In genomic region chr12:99341751-99342150, GRCm38 (mm10) we compare ENCODE assay signal across 14 mouse cellular contexts.
DNase-seq lines count a peak whose midpoint lies in the region; ATAC-seq and TF ChIP-seq lines count a peak whose summit lies in the region.
"Had no signal": no experiment of that assay in that cellular context is flagged by ENCODE, and none has a peak within 500 bp of the region (broad histone marks: within the 10 kb centered on the region; RNA-seq: fewer than 3 reads in every experiment).

No protein-coding gene starts in this region.

- H3K4me1 ChIP-seq in midbrain, embryonic 10.5 days, result peaks cover 95% of the 10 kb centered on the region
- peaks cover 52% of the 10 kb centered on the region for H3K4me1 ChIP-seq in midbrain, embryonic 11.5 days (ENCODE audit: control insufficient read depth, insufficient read depth, low read length)
- peaks cover 79% of the 10 kb centered on the region for H3K4me1 ChIP-seq in forebrain, embryonic 12.5 days
- peaks cover 60% of the 10 kb centered on the region for H3K4me1 ChIP-seq in hindbrain, embryonic 14.5 days (replicated peaks; ENCODE audit: control insufficient read depth, insufficient read depth, low read length)
- peaks cover 22% of the 10 kb centered on the region for H3K4me1 ChIP-seq in olfactory bulb, adult 2 months (ENCODE audit: control insufficient read depth, insufficient read depth, low read length)

- no peak overlapping the region for H3K9ac ChIP-seq in midbrain, embryonic 11.5 days (ENCODE audit: low read length)
- no peak overlapping the region for H3K9ac ChIP-seq in forebrain, embryonic 12.5 days
- no peak overlapping the region for H3K9ac ChIP-seq in hindbrain, embryonic 14.5 days

- peak overlapping the region; percentile 84 for H3K27ac ChIP-seq in midbrain, embryonic 10.5 days (replicated peaks)
- no peak overlapping the region; the same call in 1 of the 2 replicates for H3K27ac ChIP-seq in midbrain, embryonic 11.5 days (ENCODE audit: low read depth, low read length)
- peak overlapping the region; percentile 33; the same call in 1 of the 2 replicates for H3K27ac ChIP-seq in forebrain, embryonic 12.5 days
- peak overlapping the region; percentile 94 for H3K27ac ChIP-seq in hindbrain, embryonic 14.5 days
- H3K27ac ChIP-seq in olfactory bulb, adult 2 months (ENCODE audit: insufficient read depth, low read depth, low read length), result 0 out of 2 replicates have a peak overlapping the region, but pooled peaks have one; percentile 15
- H3K27ac ChIP-seq: macrophage had no signal

- no peak overlapping the region for H3K4me3 ChIP-seq in midbrain, embryonic 10.5 days
- H3K4me3 ChIP-seq in midbrain, embryonic 11.5 days (ENCODE audit: low read depth, low read length), result no peak overlapping the region
- H3K4me3 ChIP-seq in forebrain, embryonic 12.5 days (replicated peaks), result no peak overlapping the region
- H3K4me3 ChIP-seq in hindbrain, embryonic 14.5 days (replicated peaks; ENCODE audit: low read length), result no peak overlapping the region
- H3K4me3 ChIP-seq in olfactory bulb, adult 2 months (ENCODE audit: insufficient read depth, low read depth, low read length), result no peak overlapping the region

- H3K9me3 ChIP-seq in midbrain, embryonic 10.5 days (replicated peaks), result no peaks in the 10 kb centered on the region
- no peaks in the 10 kb centered on the region for H3K9me3 ChIP-seq in midbrain, embryonic 11.5 days (ENCODE audit: control insufficient read depth, low read length)
- H3K9me3 ChIP-seq in forebrain, embryonic 12.5 days, result no peaks in the 10 kb centered on the region
- H3K9me3 ChIP-seq in hindbrain, embryonic 14.5 days (ENCODE audit: control insufficient read depth, low read length), result no peaks in the 10 kb centered on the region

- ATAC-seq in midbrain, embryonic 11.5 days (ENCODE audit: low FRiP score), result no peak
- no peak for ATAC-seq in forebrain, embryonic 12.5 days (ENCODE audit: low FRiP score)
- ATAC-seq in hindbrain, embryonic 14.5 days (ENCODE audit: low FRiP score), result no peak

- no peak for DNase-seq in midbrain, embryonic 10.5 days (ENCODE audit: low spot score)
- DNase-seq in midbrain, embryonic 11.5 days (ENCODE audit: low spot score, missing footprints), result no peak
- no peak for DNase-seq in hindbrain, embryonic 14.5 days (ENCODE audit: low spot score)
- DNase-seq in B cell, adult 2 months, result no peak
- no peak for DNase-seq in thymus, postnatal 36 days
- DNase-seq: adrenal gland, postnatal 10 days; heart, adult 18-20 months; heart, postnatal 4 days; kidney, adult 9 months; layer of hippocampus, postnatal 36 days; liver had no signal

- 34% methylated on average over 7 of the region's 7 CpGs for WGBS in midbrain, embryonic 10.5 days
- 21% methylated on average over 7 of the region's 7 CpGs for WGBS in midbrain, embryonic 11.5 days
- WGBS in forebrain, embryonic 12.5 days, result 18% methylated on average over 7 of the region's 7 CpGs
- WGBS in hindbrain, embryonic 14.5 days, result 30% methylated on average over 7 of the region's 7 CpGs
- 21% methylated on average over 7 of the region's 7 CpGs for WGBS in olfactory bulb, adult 2 months

- H3K4me2 ChIP-seq in midbrain, embryonic 11.5 days, result no peak overlapping the region
- no peak overlapping the region for H3K4me2 ChIP-seq in forebrain, embryonic 12.5 days
- H3K4me2 ChIP-seq in hindbrain, embryonic 14.5 days (replicated peaks), result no peak overlapping the region

- no peaks in the 10 kb centered on the region for H3K27me3 ChIP-seq in midbrain, embryonic 10.5 days (ENCODE audit: low read depth, poor library complexity, severe bottlenecking)
- no peaks in the 10 kb centered on the region for H3K27me3 ChIP-seq in midbrain, embryonic 11.5 days (ENCODE audit: control insufficient read depth, insufficient read depth, low read length)
- no peaks in the 10 kb centered on the region for H3K27me3 ChIP-seq in forebrain, embryonic 12.5 days
- H3K27me3 ChIP-seq in hindbrain, embryonic 14.5 days (ENCODE audit: control insufficient read depth, insufficient read depth, low read length), result no peaks in the 10 kb centered on the region

- peaks cover 26% of the 10 kb centered on the region for H3K36me3 ChIP-seq in midbrain, embryonic 10.5 days
- H3K36me3 ChIP-seq in midbrain, embryonic 11.5 days (ENCODE audit: control insufficient read depth, insufficient read depth, low read length), result no peaks in the 10 kb centered on the region
- H3K36me3 ChIP-seq in forebrain, embryonic 12.5 days (replicated peaks), result peaks cover 5% of the 10 kb centered on the region; the same call in 1 of the 2 replicates
- H3K36me3 ChIP-seq in hindbrain, embryonic 14.5 days (replicated peaks; ENCODE audit: control insufficient read depth, insufficient read depth), result no peaks in the 10 kb centered on the region

- TF ChIP-seq POLR2A in olfactory bulb, adult 2 months (IDR thresholded peaks at IDR 0.05; ENCODE audit: insufficient read depth, low read depth, low read length), result no peak

- TF ChIP-seq CTCF in olfactory bulb, adult 2 months (IDR thresholded peaks at IDR 0.05; ENCODE audit: insufficient read depth, low read depth, low read length), result no peak
